Mouse (Mus musculus): ENCODE results near the gene Cyp4f39. TPM values are rescaled to one million over a fixed set of nuclear protein-coding genes. Genes with fewer than 3 reads are reported as not detected.

The Cyp4f39 gene
- polyA plus RNA-seq, 1 experiment from 2014 or later: 0.59 TPM

- H3K4me3 ChIP-seq (ENCODE audit: low read depth, low read length): no peak overlapping the region
- H3K36me3 ChIP-seq (ENCODE audit: control insufficient read depth, insufficient read depth): no peaks in the 10 kb centered on the region
- no peaks in the 10 kb centered on the region for H3K27me3 ChIP-seq (replicated peaks; ENCODE audit: control insufficient read depth, insufficient read depth, low read length)
- WGBS: 88% methylated on average over 4 of the region's 4 CpGs
- no peak overlapping the region for H3K27ac ChIP-seq (ENCODE audit: low read depth, low read length)
- H3K9me3 ChIP-seq (ENCODE audit: control insufficient read depth): no peaks in the 10 kb centered on the region
- H3K4me1 ChIP-seq (replicated peaks; ENCODE audit: control insufficient read depth, insufficient read depth, low read length): no peaks in the 10 kb centered on the region
- ATAC-seq: no peak
- no peak for TF ChIP-seq CTCF (IDR thresholded peaks at IDR 0.05; ENCODE audit: low read depth)
- H3K4me2 ChIP-seq (replicated peaks; ENCODE audit: low read depth): no peak overlapping the region
- no peak overlapping the region for H3K9ac ChIP-seq (ENCODE audit: low read depth, low read length)
These were observed 15.4 kb upstream of the Cyp4f39 start for GRCm38 (mm10) chr17:32437106-32437505.

GRCm38 (mm10) chr17:32443245-32443644 lies 9.3 kb upstream of the Cyp4f39 start:
- Histone ChIP-seq H3K27ac (ENCODE audit: low read depth, low read length) (no peak overlapping the region), H3K4me1 (replicated peaks; ENCODE audit: control insufficient read depth, insufficient read depth, low read length) (no peaks in the 10 kb centered on the region), H3K27me3 (replicated peaks; ENCODE audit: control insufficient read depth, insufficient read depth, low read length) (0 out of 2 replicates have a peak, but pooled peaks cover 2% of the 10 kb centered on the region), H3K36me3 (ENCODE audit: control insufficient read depth, insufficient read depth) (no peaks in the 10 kb centered on the region), H3K4me3 (ENCODE audit: low read depth, low read length) (no peak overlapping the region), H3K9ac (ENCODE audit: low read depth, low read length) (no peak overlapping the region), H3K9me3 (ENCODE audit: control insufficient read depth) (no peaks in the 10 kb centered on the region), H3K4me2 (replicated peaks; ENCODE audit: low read depth) (no peak overlapping the region)
- no peak for ATAC-seq
- WGBS: 78% methylated on average over 6 of the region's 6 CpGs
- no peak for TF ChIP-seq CTCF (IDR thresholded peaks at IDR 0.05; ENCODE audit: low read depth)

- whole genome bisulfite sequencing: 63% methylated on average over 5 of the region's 5 CpGs
- no peak for ATAC-seq
- no peaks in the 10 kb centered on the region for H3K36me3 ChIP-seq (ENCODE audit: control insufficient read depth, insufficient read depth)
These were observed 7.5 kb upstream of the Cyp4f39 start for GRCm38 (mm10) chr17:32445016-32445415.

GRCm38 (mm10) chr17:32447195-32447594 lies 5.3 kb upstream of the Cyp4f39 start:
- no peak for TF ChIP-seq CTCF (IDR thresholded peaks at IDR 0.05; ENCODE audit: low read depth)
- H3K9ac ChIP-seq (ENCODE audit: low read depth, low read length): no peak overlapping the region
- no peak overlapping the region for H3K27ac ChIP-seq (ENCODE audit: low read depth, low read length)
- ATAC-seq: no peak
- H3K9me3 ChIP-seq (ENCODE audit: control insufficient read depth): no peaks in the 10 kb centered on the region
- H3K4me1 ChIP-seq (replicated peaks; ENCODE audit: control insufficient read depth, insufficient read depth, low read length): no peaks in the 10 kb centered on the region
- no peak overlapping the region for H3K4me2 ChIP-seq (replicated peaks; ENCODE audit: low read depth)
- H3K36me3 ChIP-seq (ENCODE audit: control insufficient read depth, insufficient read depth): no peaks in the 10 kb centered on the region
- 0 out of 2 replicates have a peak, but pooled peaks cover 2% of the 10 kb centered on the region for H3K27me3 ChIP-seq (replicated peaks; ENCODE audit: control insufficient read depth, insufficient read depth, low read length)
- H3K4me3 ChIP-seq (ENCODE audit: low read depth, low read length): no peak overlapping the region

More at GRCm38 (mm10) chr17:32445016-32445415, 7.5 kb upstream of the Cyp4f39 start:
- Histone ChIP-seq H3K9me3 (ENCODE audit: control insufficient read depth) (no peaks in the 10 kb centered on the region), H3K4me1 (replicated peaks; ENCODE audit: control insufficient read depth, insufficient read depth, low read length) (no peaks in the 10 kb centered on the region), H3K27me3 (replicated peaks; ENCODE audit: control insufficient read depth, insufficient read depth, low read length) (0 out of 2 replicates have a peak, but pooled peaks cover 2% of the 10 kb centered on the region), H3K9ac (ENCODE audit: low read depth, low read length) (no peak overlapping the region), H3K4me2 (replicated peaks; ENCODE audit: low read depth) (no peak overlapping the region), H3K4me3 (ENCODE audit: low read depth, low read length) (no peak overlapping the region), H3K27ac (ENCODE audit: low read depth, low read length) (no peak overlapping the region)
- no peak for TF ChIP-seq CTCF (IDR thresholded peaks at IDR 0.05; ENCODE audit: low read depth)

- Histone ChIP-seq H3K27ac (ENCODE audit: low read depth, low read length) (no peak overlapping the region), H3K27me3 (replicated peaks; ENCODE audit: control insufficient read depth, insufficient read depth, low read length) (peaks cover 17% of the 10 kb centered on the region; the same call in 1 of the 2 replicates), H3K9me3 (ENCODE audit: control insufficient read depth) (no peaks in the 10 kb centered on the region), H3K4me2 (replicated peaks; ENCODE audit: low read depth) (no peak overlapping the region), H3K4me1 (replicated peaks; ENCODE audit: control insufficient read depth, insufficient read depth, low read length) (no peaks in the 10 kb centered on the region; the same call in 1 of the 2 replicates), H3K4me3 (ENCODE audit: low read depth, low read length) (no peak overlapping the region), H3K9ac (ENCODE audit: low read depth, low read length) (no peak overlapping the region), H3K36me3 (ENCODE audit: control insufficient read depth, insufficient read depth) (no peaks in the 10 kb centered on the region)
- WGBS: 96% methylated on average over 1 of the region's 1 CpGs
- ATAC-seq: no peak
- 0 out of 2 replicates have a peak, but pooled peaks have one; percentile 7 for TF ChIP-seq CTCF (IDR thresholded peaks at IDR 0.05; ENCODE audit: low read depth)
These were observed 3.5 kb upstream of the Cyp4f39 start for GRCm38 (mm10) chr17:32449042-32449441.

- H3K4me3 ChIP-seq (ENCODE audit: low read depth, low read length): no peak overlapping the region
- no peak overlapping the region for H3K27ac ChIP-seq (ENCODE audit: low read depth, low read length)
- no peak overlapping the region for H3K9ac ChIP-seq (ENCODE audit: low read depth, low read length)
- TF ChIP-seq CTCF (IDR thresholded peaks at IDR 0.05; ENCODE audit: low read depth): no peak
- ATAC-seq: no peak
- no peaks in the 10 kb centered on the region for H3K9me3 ChIP-seq (ENCODE audit: control insufficient read depth)
- H3K4me2 ChIP-seq (replicated peaks; ENCODE audit: low read depth): no peak overlapping the region
- WGBS: 37% methylated on average over 2 of the region's 2 CpGs
- H3K4me1 ChIP-seq (replicated peaks; ENCODE audit: control insufficient read depth, insufficient read depth, low read length): no peaks in the 10 kb centered on the region; the same call in 1 of the 2 replicates
- peaks cover 18% of the 10 kb centered on the region; the same call in 1 of the 2 replicates for H3K27me3 ChIP-seq (replicated peaks; ENCODE audit: control insufficient read depth, insufficient read depth, low read length)
- H3K36me3 ChIP-seq (ENCODE audit: control insufficient read depth, insufficient read depth): no peaks in the 10 kb centered on the region
These were observed 1.5 kb upstream of the Cyp4f39 start for GRCm38 (mm10) chr17:32450844-32451537.

Data from intestine, postnatal 0 days (tissue).